Mouse (Mus musculus) bone marrow macrophage, adult 2 months (primary cell): Measurements from ENCODE around the gene Gm12789. TPM values are rescaled to one million over a fixed set of nuclear protein-coding genes. Genes with fewer than 3 reads are reported as not detected.
"Not testable (repeated sequence)": the region's sequence is repeated elsewhere in the genome, so short reads cannot be mapped to it uniquely, and the experiment has no call there.

Experiments used
- H3K27ac ChIP-seq: 2 replicates; pipeline ENCODE4 v1.5.1; 2012; ENCODE audit warnings: low read depth, low read length; ENCODE audit not compliant: insufficient read depth
- H3K4me1 ChIP-seq: 2 replicates; pipeline ENCODE4 v1.6.1; 2012; ENCODE audit warnings: low read length; ENCODE audit not compliant: control insufficient read depth, insufficient read depth
- H3K4me3 ChIP-seq: 2 replicates; pipeline ENCODE4 v1.5.1; 2012; ENCODE audit warnings: mild to moderate bottlenecking, low read length, moderate library complexity; ENCODE audit not compliant: insufficient read depth
- CTCF ChIP-seq: IDR thresholded peaks from 2 replicates; pipeline ENCODE4 v1.5.1; 2012; ENCODE audit warnings: low read depth, mild to moderate bottlenecking, low read length, moderate library complexity
- POLR2A ChIP-seq: IDR thresholded peaks from 2 replicates; pipeline ENCODE4 v1.6.1; 2012; ENCODE audit warnings: mild to moderate bottlenecking, low read depth, low read length, borderline replicate concordance
- polyA plus RNA-seq: library from polyadenylated mRNA; stranded (reverse); fragments of >200 nt; gene quantifications from 2 replicates; pipeline ENCODE4 v1.2.4, GENCODE M21; 2012; ENCODE audit not compliant: missing spikeins, insufficient read depth, insufficient read length

The Gm12789 gene
- polyA plus RNA-seq: not detected in 2 replicates

- not testable (repeated sequence) for H3K4me1 ChIP-seq, H3K4me3 ChIP-seq, H3K27ac ChIP-seq
Measured at GRCm38 (mm10) chr4:101986326-101986725, at the start of gene Gm12789. Gm12789 (plus strand) TSS chr4:101986626.

- H3K27ac ChIP-seq, H3K4me3 ChIP-seq, H3K4me1 ChIP-seq: not testable (repeated sequence)
Measured at GRCm38 (mm10) chr4:101940107-101940506, 46.3 kb upstream of the Gm12789 start, which contains the start of gene Gm12794. Gm12794 (plus strand) TSS chr4:101940407.

- not testable (repeated sequence) for H3K4me1 ChIP-seq, H3K4me3 ChIP-seq, H3K27ac ChIP-seq
Measured at GRCm38 (mm10) chr4:101980949-101981348, 5.5 kb upstream of the Gm12789 start, which contains the start of gene Gm12790. Gm12790 (minus strand) TSS chr4:101981049.

GRCm38 (mm10) chr4:101985678-101986077, 748 bp upstream of the Gm12789 start:
- TF ChIP-seq CTCF (no peak), POLR2A (no peak)
- Histone ChIP-seq H3K4me3 (no peak overlapping the region), H3K27ac (no peak overlapping the region), H3K4me1 (no peaks in the 10 kb centered on the region)

- H3K4me3 ChIP-seq: no peak overlapping the region
Measured at GRCm38 (mm10) chr4:101997426-101997825, 11.0 kb downstream of the Gm12789 start.

GRCm38 (mm10) chr4:101998267-101998922, 12.0 kb downstream of the Gm12789 start:
- Histone ChIP-seq H3K4me1 (no peaks in the 10 kb centered on the region), H3K4me3 (no peak overlapping the region), H3K27ac (no peak overlapping the region)
- no peak; the same call in 1 of the 2 replicates for TF ChIP-seq CTCF
- TF ChIP-seq POLR2A: no peak

More at GRCm38 (mm10) chr4:101997426-101997825, 11.0 kb downstream of the Gm12789 start:
- Histone ChIP-seq H3K27ac (no peak overlapping the region), H3K4me1 (no peaks in the 10 kb centered on the region)
- no peak for TF ChIP-seq POLR2A
- no peak for TF ChIP-seq CTCF

GRCm38 (mm10) chr4:102026619-102027018, 40.2 kb downstream of the Gm12789 start:
- H3K27ac ChIP-seq: no peak overlapping the region
- H3K4me3 ChIP-seq: no peak overlapping the region
- no peak for TF ChIP-seq CTCF
- TF ChIP-seq POLR2A: no peak
- H3K4me1 ChIP-seq: no peaks in the 10 kb centered on the region

Other genes with a start within 250 kb of the Gm12789 start
- gene B020004J07Rik, start 142.6 kb upstream of the Gm12789 start, polyA plus RNA-seq: not detected in 2 replicates
- not detected in 2 replicates for gene C130073F10Rik, start 92.8 kb upstream of the Gm12789 start, polyA plus RNA-seq
- gene Gm12800, start 77.5 kb upstream of the Gm12789 start, polyA plus RNA-seq: not detected in 2 replicates
- gene Gm12794, start 46.2 kb upstream of the Gm12789 start, polyA plus RNA-seq: not detected in 2 replicates
- gene Gm12790, start 5.6 kb upstream of the Gm12789 start, polyA plus RNA-seq: not detected in 2 replicates
- 17.2 and 19.5 TPM in 2 replicates for gene Pde4b, start 100.9 kb downstream of the Gm12789 start, polyA plus RNA-seq